Comparison of ENCODE assay signal across 9 mouse cellular contexts in genomic region chr15:59795717-59796116, GRCm38 (mm10).
DNase-seq lines count a peak whose midpoint lies in the region; ATAC-seq and TF ChIP-seq lines count a peak whose summit lies in the region.
"Had no signal": no experiment of that assay in that cellular context is flagged by ENCODE, and none has a peak within 500 bp of the region (broad histone marks: within the 10 kb centered on the region; RNA-seq: fewer than 3 reads in every experiment).

No protein-coding gene starts in this region.

- no peak for TF ChIP-seq CTCF in embryonic fibroblast, embryonic 13.5 days (IDR thresholded peaks at IDR 0.05; ENCODE audit: borderline replicate concordance, insufficient read depth, low read length)

- DNase-seq in B cell, adult 2 months = peak; percentile 55 to 57
- peak; percentile 65 for DNase-seq in NIH3T3 (ENCODE audit: low read depth)
- peak; percentile 39 for DNase-seq in heart, postnatal 4 days
- DNase-seq in skeletal muscle tissue, adult 2 months (ENCODE audit: low read depth, low spot score) = peak; percentile 88
- no peak for DNase-seq in retina, embryonic 14.5 days (ENCODE audit: low spot score)
- no peak for DNase-seq in hindbrain, embryonic 14.5 days (ENCODE audit: low spot score)
- no peak for DNase-seq in kidney, adult 8-10 months

- no peaks in the 10 kb centered on the region for H3K4me1 ChIP-seq in embryonic fibroblast, embryonic 13.5 days (ENCODE audit: control insufficient read depth, insufficient read depth, low read length)
- H3K4me1 ChIP-seq in hindbrain, embryonic 14.5 days (replicated peaks; ENCODE audit: control insufficient read depth, insufficient read depth, low read length) = no peaks in the 10 kb centered on the region
- H3K4me1 ChIP-seq: neural tube, embryonic 13.5 days had no signal

- no peaks in the 10 kb centered on the region for H3K36me3 ChIP-seq in hindbrain, embryonic 14.5 days (replicated peaks; ENCODE audit: control insufficient read depth, insufficient read depth)
- H3K36me3 ChIP-seq: neural tube, embryonic 13.5 days had no signal

- no peak for ATAC-seq in hindbrain, embryonic 14.5 days (ENCODE audit: low FRiP score)

- 91% methylated on average over 5 of the region's 5 CpGs for WGBS in hindbrain, embryonic 14.5 days

- H3K9ac ChIP-seq in hindbrain, embryonic 14.5 days = no peak overlapping the region
- H3K9ac ChIP-seq: neural tube, embryonic 13.5 days had no signal

- H3K9me3 ChIP-seq in hindbrain, embryonic 14.5 days (ENCODE audit: control insufficient read depth, low read length) = no peaks in the 10 kb centered on the region
- H3K9me3 ChIP-seq: neural tube, embryonic 13.5 days had no signal

- H3K27ac ChIP-seq in embryonic fibroblast, embryonic 13.5 days (ENCODE audit: insufficient read depth, low read length) = peak overlapping the region; percentile 68
- H3K27ac ChIP-seq in hindbrain, embryonic 14.5 days = no peak overlapping the region
- H3K27ac ChIP-seq: neural tube, embryonic 13.5 days had no signal

- no peak overlapping the region for H3K4me3 ChIP-seq in embryonic fibroblast, embryonic 13.5 days (ENCODE audit: insufficient read depth, low read length)
- H3K4me3 ChIP-seq in hindbrain, embryonic 14.5 days (replicated peaks; ENCODE audit: low read length) = no peak overlapping the region
- H3K4me3 ChIP-seq: neural tube, embryonic 13.5 days had no signal

- H3K4me2 ChIP-seq in hindbrain, embryonic 14.5 days (replicated peaks) = no peak overlapping the region
- H3K4me2 ChIP-seq: neural tube, embryonic 13.5 days had no signal

- no peak for TF ChIP-seq POLR2A in embryonic fibroblast, embryonic 13.5 days (IDR thresholded peaks at IDR 0.05; ENCODE audit: low read depth, low read length)

- H3K27me3 ChIP-seq in hindbrain, embryonic 14.5 days (ENCODE audit: control insufficient read depth, insufficient read depth, low read length) = no peaks in the 10 kb centered on the region
- H3K27me3 ChIP-seq: neural tube, embryonic 13.5 days had no signal

Comparison
In these comparisons a context has a peak if more than half of its experiments do, and no peak if none do; other contexts are left out.
1. DNase-seq: peak in B cell, adult 2 months (2 of 2), NIH3T3 (single experiment), heart, postnatal 4 days (single experiment) and skeletal muscle tissue, adult 2 months (single experiment); none in retina, embryonic 14.5 days (single experiment), hindbrain, embryonic 14.5 days (single experiment) and kidney, adult 8-10 months (0 of 2).